Mouse (Mus musculus) kidney, postnatal 10 days (tissue): ENCODE measurements around the gene Hdhd5.
A peak's percentile ranks its signal among the peaks of the same experiment; 100 is the strongest.

Source experiments
- DNase-seq: peaks from one replicate; pipeline ENCODE4 v3.0.0; 2021; ENCODE audit warnings: mixed read lengths

Hdhd5 gene

DNA sequence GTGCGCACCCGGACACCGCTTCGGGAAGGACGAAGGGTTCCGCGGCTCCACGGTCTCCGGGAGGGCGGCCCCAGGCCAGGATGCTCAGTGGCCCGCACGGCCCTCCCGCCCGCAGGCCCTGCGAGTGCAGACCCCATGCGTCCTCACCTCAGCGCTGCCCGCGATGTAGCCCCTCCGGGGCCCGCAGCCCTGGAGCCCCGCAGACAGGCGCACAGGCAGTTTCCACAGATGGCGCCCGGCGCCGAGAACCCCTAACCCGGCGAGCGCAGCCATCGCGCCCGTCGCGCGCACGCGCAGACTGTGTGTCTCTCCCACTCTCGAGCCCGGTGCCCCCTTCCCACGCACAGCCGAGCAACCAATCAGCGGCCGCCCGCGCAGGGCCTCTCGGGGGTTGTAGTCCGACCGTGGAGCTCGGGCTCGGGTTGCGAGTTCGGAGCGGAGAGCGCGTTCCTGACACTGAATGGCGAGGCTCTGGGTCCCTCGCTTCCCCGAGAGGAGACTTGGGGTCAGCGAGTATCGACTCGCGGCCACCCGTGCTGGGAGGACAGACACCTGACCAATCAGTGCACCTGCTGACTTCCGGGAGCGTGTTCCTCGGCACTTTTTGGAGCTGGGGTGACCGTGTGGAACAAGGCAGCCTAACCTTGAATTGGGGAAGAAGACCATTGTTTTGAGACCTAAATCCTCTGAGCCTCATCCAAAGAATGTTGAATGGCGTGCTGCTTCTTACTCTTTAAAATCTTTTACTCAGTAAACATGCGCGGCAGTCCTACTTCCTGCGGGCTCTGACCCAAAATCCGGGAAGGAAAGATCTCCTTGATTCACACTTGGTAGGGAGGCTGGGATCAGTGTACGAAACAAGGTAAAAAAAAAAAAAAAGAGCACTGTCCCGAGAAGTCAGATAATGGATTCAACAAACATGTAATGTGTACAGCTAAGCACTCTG is at the start of gene Hdhd5:
Hdhd5 (minus strand) TSS at position 300 of the 946 bp plus-strand sequence.
- peak; percentile 97 for DNase-seq

DNA sequence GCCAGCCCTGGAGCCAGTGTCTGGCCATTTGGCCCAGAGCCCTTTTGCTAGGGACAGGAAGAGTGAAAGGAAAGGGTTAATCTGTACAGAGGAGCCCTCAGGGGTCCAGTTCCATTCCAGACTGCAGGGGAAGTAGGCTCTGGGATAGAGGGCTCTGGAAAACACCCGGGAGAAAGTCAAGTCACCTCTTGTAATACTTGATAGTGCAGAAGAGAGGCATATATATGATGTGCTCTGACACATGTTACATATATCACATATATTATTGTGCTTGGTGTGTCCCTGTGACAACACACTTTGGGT is 49.5 kb upstream of the Hdhd5 start:
- DNase-seq = peak; percentile 21

DNA sequence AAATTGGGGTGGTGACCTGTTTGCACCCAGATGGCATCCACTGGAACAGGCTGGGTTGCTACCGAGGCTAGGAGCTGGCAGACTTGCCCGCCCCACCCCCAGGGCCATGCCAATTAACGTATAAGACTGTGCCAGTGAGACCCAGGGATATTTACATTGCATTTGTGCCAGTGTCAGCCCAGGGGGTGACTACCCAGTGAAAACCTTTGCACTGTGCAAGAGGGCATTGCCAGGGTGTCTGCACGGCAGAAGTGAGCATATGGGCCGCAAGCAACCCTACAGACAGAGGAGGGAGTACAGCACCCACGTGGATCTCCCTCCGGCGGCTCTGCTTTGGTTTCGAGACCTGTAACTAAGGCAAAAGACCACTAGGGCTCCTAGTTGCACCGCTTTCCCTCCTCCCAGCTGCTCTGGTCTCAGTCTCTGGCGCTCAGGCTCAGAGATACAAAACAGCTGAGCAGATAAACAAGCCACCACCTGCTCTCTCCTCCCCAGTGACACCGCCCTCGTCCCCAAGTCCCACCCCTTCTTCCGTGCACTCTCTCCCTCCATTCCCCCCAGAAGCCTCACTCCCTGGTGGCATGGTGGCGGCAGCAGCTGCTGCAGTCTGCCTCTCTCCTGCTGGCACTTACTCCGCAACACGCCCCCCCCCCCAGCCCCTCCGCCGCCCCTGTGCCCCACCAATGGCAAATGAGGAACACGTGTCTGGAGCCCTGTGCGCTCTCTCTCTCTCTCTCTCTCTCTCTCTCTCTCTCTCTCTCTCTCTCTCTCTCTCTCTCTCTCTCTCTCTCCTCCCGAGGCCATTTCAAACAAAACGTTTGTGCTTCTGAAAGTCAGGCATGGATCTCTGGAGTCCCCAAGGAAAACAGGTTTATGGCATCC is 49.0 kb upstream of the Hdhd5 start:
- DNase-seq = peak; percentile 67

- peak; percentile 59 for DNase-seq
These were observed 48.2 kb upstream of the Hdhd5 start for GRCm38 (mm10) chr6:120579110-120579830.

DNA sequence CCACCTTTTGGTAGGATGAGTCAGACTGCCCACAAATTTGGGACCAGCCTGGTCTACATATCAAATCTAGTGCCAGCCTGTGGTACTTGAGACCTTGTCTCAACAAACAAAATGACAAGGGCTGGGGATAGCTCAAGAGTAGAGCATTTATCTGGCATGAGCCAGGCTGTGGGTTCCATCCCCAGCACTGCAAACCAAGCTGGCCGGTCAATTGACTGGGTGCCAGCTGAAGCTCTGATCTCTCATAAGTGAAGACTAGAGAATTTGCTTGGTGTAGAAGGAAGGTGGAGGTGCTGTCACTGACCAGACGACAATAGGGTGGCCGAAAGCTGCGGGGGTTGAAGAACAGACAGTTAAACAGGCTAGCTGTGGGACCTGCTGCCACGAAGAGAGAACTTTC is 47.4 kb upstream of the Hdhd5 start:
- DNase-seq = peak; percentile 24

- no peak for DNase-seq
These were observed 41.3 kb upstream of the Hdhd5 start for GRCm38 (mm10) chr6:120572372-120572771.

DNA sequence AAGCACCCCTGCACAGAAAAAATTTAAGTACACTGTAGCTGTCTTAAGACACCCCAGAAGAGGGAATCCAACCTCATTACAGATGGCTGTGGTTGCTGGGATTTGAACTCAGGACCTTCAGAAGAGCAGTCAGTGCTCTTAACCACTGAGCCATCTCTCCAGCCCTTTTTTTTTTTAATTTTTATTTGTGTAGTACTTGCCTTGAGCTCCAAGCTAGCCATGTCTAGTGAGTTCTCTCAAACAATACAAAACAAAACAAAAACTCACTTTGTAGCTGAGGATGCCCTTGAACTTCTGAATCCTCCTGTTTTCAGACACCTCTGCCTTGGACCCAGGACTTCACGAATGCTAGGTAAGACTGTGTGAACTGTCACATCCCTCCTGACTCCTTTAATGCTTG is 37.1 kb upstream of the Hdhd5 start:
- DNase-seq = no peak

DNA sequence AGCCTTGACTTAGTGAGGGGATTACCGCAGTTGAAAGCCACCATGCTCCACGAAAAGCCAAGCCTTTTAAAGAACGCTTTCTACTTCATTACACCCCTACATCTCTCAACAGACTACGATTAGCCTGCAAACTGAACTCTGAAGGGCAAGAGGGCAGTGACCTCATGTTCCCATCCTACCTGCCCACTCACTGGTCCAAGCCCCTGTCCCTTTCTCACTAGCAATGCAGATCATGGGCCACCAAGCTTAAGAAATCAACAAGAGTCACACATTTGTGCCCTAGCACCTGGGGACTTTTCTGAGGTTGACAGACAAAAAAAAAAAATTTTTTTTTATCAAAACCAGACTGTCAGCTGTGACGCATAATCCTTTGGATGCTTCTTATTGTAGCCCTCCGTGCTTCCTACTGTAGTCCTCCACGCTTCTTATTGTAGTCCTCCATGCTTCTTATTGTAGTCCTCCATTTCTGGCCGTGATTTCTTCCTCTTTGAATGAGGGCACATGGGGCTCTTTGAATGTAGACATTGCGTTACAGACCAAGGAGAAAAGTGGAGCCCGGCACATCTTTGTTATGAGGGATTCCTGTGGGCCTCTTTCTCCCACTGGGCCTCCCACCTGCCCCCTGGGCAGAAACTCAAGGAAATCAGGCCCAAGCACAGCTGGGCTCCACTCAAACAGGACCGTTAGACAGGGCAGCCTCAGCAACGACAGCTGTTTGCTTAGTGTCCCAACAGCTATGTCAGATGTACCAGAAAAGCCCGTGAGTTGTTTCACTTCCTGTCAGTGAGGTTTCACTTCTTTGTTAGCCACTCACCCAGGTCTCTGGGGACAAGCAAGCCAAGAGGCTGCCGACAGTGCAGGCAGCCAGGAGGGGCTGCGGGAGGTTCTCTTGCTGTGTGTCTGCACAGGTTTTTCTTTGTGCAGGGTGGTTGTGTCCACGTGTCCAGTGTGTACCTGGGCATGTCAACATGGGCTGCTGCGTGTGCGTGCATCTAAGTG is 36.1 kb upstream of the Hdhd5 start:
- DNase-seq = peak; percentile 21

DNA sequence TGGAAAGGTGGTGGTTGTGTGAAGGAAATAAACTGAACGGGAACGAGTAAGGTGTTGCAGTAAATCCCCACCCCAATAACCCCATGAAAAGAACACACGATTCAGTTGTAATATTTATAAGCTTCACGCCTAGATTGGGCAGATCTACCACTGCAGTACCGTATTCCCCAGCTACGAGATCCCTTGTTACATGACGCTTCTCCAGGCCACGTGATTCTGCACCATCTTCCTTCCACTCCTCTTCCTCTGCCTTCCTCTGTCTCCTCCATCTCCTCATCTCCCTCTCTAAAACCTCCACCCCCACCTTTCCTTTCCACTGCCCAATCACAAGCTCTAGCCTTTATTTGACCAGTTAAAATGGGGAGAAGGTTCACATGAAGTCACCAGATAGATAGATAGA is 25.5 kb upstream of the Hdhd5 start:
- DNase-seq = no peak

- no peak for DNase-seq
These were observed 25.0 kb upstream of the Hdhd5 start for GRCm38 (mm10) chr6:120555983-120556567.

GRCm38 (mm10) chr6:120555152-120555551 is 24.0 kb upstream of the Hdhd5 start:
- no peak for DNase-seq

DNA sequence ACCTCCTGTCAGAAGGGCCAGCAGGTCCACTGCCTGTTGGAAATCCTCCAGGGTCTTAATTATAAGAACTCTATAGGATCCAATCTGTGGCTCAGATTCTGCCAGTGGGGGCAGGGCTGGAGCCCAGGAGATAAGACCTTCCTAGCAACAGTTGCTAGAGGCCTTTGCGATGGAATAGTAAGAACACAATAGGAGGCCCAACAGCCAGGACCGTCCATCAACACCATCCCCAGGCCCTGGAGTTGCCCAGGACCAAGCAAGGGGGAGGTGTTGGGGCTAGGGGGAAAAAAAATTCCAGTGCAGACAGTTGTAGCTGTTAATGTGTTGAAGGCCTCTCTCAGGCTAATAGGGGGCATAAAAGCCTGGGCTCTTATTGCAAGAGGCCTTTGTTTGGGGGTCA is 19.1 kb upstream of the Hdhd5 start:
- no peak for DNase-seq

GRCm38 (mm10) chr6:120548581-120548980 is 17.5 kb upstream of the Hdhd5 start:
- no peak for DNase-seq

DNA sequence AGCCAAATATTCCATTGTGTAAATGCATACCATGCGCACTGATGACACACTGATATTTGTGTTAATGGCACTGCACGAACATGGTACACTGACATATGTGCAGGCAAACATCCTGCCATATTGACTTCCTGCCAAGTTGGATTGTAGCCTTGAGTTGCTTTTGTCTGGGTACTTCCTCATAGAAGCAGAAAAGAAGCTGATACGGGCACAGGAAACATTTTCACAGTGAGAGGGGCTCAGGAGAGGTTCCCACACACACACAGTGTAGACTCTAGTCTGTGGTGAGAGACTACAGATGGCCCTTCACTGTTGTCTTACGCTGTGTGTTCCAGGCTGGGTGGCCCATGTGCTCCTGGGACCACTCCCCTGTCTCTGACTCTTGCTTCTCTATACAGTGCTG is 15.9 kb upstream of the Hdhd5 start:
- DNase-seq = no peak

GRCm38 (mm10) chr6:120546292-120546691 is 15.2 kb upstream of the Hdhd5 start:
- DNase-seq = no peak

DNA sequence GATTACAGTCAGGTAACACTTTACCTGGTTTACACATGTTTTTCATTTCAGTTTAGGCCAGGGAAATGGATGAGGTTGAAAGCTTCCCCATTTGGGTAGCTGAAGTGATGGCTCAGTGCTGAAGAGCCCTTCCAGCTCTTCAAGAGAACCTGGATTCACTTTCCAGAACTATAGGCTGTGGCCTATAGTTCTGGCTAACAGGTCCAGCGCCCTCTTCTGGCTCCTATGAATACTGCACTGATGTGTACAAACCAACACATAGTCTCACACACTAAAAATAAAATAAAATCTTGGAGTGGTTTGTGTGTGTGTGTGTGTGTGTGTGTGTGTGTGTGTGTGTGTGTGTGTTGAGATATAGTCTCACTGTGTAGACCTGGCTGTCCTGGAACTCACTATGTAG is 10.9 kb upstream of the Hdhd5 start:
- no peak for DNase-seq

GRCm38 (mm10) chr6:120541386-120541785 is 10.3 kb upstream of the Hdhd5 start:
- DNase-seq = no peak

DNA sequence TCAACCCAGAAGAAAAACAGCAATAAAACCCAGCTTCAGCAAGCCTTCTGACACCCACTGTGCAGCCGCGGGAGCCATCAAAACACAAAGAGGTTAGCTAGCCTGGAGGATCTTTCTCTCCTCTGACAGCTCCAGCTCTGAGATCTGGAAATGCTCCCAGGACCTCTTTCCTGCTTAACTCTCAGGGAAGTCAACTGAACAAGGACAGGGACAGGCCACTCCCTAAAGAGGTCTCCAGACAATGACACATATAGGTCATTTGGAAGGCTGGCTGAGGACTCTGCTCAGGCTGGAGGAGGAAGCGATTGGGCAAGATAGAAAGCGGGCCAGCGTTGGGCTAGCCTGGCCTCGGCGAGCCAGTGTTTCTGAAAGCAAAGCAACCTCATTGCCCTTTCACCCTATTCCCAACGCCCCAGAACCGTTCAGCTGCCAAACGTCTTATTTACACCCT is 8.7 kb upstream of the Hdhd5 start:
- DNase-seq = peak; percentile 51

DNA sequence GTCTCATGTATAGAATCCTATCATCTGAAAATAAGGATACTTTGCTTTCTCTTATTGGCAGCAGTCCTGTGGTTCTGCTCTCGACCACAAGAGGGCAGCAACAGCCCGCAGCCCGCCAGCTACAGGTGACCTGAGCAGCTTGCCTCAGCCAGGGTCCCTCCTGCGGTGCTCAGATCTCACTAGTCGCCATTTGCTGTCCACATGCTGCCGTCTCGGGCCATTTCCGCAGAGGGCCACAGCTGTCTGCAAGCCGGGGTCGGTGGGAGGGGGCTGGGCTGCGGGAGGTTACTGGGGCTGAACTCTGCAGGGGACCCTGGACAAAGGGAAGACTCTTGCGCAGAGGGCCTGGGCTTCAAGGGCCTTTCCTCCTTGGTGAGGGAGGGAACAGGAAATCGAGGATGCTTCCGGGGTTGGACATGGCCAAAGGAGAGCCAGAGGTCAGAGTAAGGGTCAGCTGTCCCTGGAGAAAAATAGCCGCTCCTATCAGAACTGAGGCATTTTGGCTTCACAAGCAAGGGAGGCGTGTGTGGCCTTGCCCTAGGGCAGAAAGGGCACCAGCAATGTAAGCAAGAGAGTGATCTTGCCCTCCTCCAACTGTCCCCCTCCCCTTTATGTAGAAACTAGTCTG is 8.1 kb upstream of the Hdhd5 start:
- peak; percentile 85 for DNase-seq

GRCm38 (mm10) chr6:120536337-120536736 is 5.2 kb upstream of the Hdhd5 start:
- DNase-seq = no peak

DNA sequence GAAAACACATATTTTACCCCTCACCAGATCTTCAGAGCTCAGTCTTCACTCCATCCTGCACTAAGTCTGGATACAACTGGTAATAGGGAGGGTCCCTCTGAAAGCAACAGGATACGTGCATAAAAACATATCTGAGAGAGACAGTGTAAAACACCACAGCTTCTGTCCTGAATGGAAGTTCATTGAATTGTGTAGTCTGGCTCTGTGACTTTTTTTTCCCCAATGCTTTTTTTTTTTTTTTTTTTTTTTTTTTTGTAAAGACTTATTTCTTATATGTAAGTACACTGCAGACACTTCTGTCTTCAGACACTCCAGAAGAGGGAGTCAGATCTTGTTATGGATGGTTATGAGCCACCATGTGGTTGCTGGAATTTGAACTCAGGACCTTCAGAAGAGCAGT is 1.5 kb upstream of the Hdhd5 start:
- no peak for DNase-seq
